Mouse (Mus musculus) lung, postnatal 25 days (tissue): ENCODE data around the gene Pdzd4.

Experiments used
- DNase-seq: peaks from one replicate; pipeline ENCODE4 v3.0.0; 2022; ENCODE audit warnings: low spot score

The Pdzd4 gene

GRCm38 (mm10) chrX:73824185-73825151, at the start of gene Pdzd4:
Gene Pdzd4 (minus strand): TSS chrX:73824969.
- peak; percentile 2 for DNase-seq

- no peak for DNase-seq
Observed at GRCm38 (mm10) chrX:73871956-73872355, 47.2 kb upstream of the Pdzd4 start.

GRCm38 (mm10) chrX:73871474-73871873, 46.7 kb upstream of the Pdzd4 start:
- DNase-seq: no peak

GRCm38 (mm10) chrX:73869334-73869733, 44.6 kb upstream of the Pdzd4 start:
- no peak for DNase-seq

- DNase-seq: no peak
Observed at GRCm38 (mm10) chrX:73867852-73868251, 43.1 kb upstream of the Pdzd4 start.

GRCm38 (mm10) chrX:73867256-73867655, 42.5 kb upstream of the Pdzd4 start:
- DNase-seq: no peak

- DNase-seq: no peak
Observed at GRCm38 (mm10) chrX:73864692-73865091, 39.9 kb upstream of the Pdzd4 start.

- DNase-seq: no peak
Observed at GRCm38 (mm10) chrX:73855087-73855408, 30.3 kb upstream of the Pdzd4 start.

- DNase-seq: no peak
Observed at GRCm38 (mm10) chrX:73854326-73855086, 29.7 kb upstream of the Pdzd4 start.

- no peak for DNase-seq
Observed at GRCm38 (mm10) chrX:73836691-73837090, 11.9 kb upstream of the Pdzd4 start.

GRCm38 (mm10) chrX:73835731-73836130, 11.0 kb upstream of the Pdzd4 start:
- DNase-seq: no peak

GRCm38 (mm10) chrX:73823747-73824146, 1.0 kb downstream of the Pdzd4 start:
- DNase-seq: no peak

GRCm38 (mm10) chrX:73816596-73817314, 8.0 kb downstream of the Pdzd4 start:
- DNase-seq: no peak

- no peak for DNase-seq
Observed at GRCm38 (mm10) chrX:73815072-73815471, 9.7 kb downstream of the Pdzd4 start.

- DNase-seq: no peak
Observed at GRCm38 (mm10) chrX:73805814-73806213, 19.0 kb downstream of the Pdzd4 start.

GRCm38 (mm10) chrX:73798502-73798901, 26.3 kb downstream of the Pdzd4 start:
- peak; percentile 71 for DNase-seq

GRCm38 (mm10) chrX:73797511-73797910, 27.3 kb downstream of the Pdzd4 start:
- DNase-seq: no peak

GRCm38 (mm10) chrX:73793505-73793904, 31.3 kb downstream of the Pdzd4 start:
- DNase-seq: no peak

GRCm38 (mm10) chrX:73793039-73793438, 31.7 kb downstream of the Pdzd4 start:
- no peak for DNase-seq

- no peak for DNase-seq
Observed at GRCm38 (mm10) chrX:73788501-73788900, 36.3 kb downstream of the Pdzd4 start.

- no peak for DNase-seq
Observed at GRCm38 (mm10) chrX:73787225-73787558, 37.6 kb downstream of the Pdzd4 start.

- peak; percentile 95 for DNase-seq
Observed at GRCm38 (mm10) chrX:73786364-73787224, 38.2 kb downstream of the Pdzd4 start, which contains the start of the genes Idh3g and Ssr4. Gene Idh3g (minus strand): TSS chrX:73786897. Gene Ssr4 (plus strand): TSS chrX:73787028.
